Mouse (Mus musculus) stomach, postnatal 0 days (tissue): Measurements from ENCODE around the gene Tns4. TPM values are rescaled to one million over a fixed set of nuclear protein-coding genes. Genes with fewer than 3 reads are reported as not detected.

ENCODE experiments used
- ATAC-seq: fragments of 200-750 bp; cut with Nextera tagmentation; 2 replicates; pipeline ENCODE4 v1.8.0; 2017; ENCODE audit not compliant: low FRiP score, low TSS enrichment
- DNase-seq: peaks from one replicate; pipeline ENCODE4 v3.0.0-alpha.2; 2016; ENCODE audit warnings: low spot score
- H3K27ac ChIP-seq: fragments of 300-500 bp; sonication (generic); replicated peaks from 2 replicates; pipeline ENCODE4 v1.5.1; 2014; ENCODE audit warnings: mild to moderate bottlenecking, control low read depth
- H3K27me3 ChIP-seq: fragments of 300-500 bp; sonication (generic); 2 replicates; pipeline ENCODE4 v1.6.1; 2014; ENCODE audit warnings: low read length; ENCODE audit not compliant: control insufficient read depth, insufficient read depth
- H3K36me3 ChIP-seq: fragments of 300-500 bp; sonication (generic); 2 replicates; pipeline ENCODE4 v1.6.1; 2014; ENCODE audit warnings: low read length, mixed read lengths; ENCODE audit not compliant: control insufficient read depth, insufficient read depth
- H3K4me1 ChIP-seq: fragments of 300-500 bp; sonication (generic); replicated peaks from 2 replicates; pipeline ENCODE4 v1.6.1; 2014; ENCODE audit warnings: antibody characterized with exemption; ENCODE audit not compliant: control insufficient read depth, insufficient read depth
- H3K4me2 ChIP-seq: fragments of 300-500 bp; sonication (generic); replicated peaks from 2 replicates; pipeline ENCODE4 v1.6.1; 2014; ENCODE audit warnings: low read depth, mild to moderate bottlenecking, control low read depth, moderate library complexity
- H3K4me3 ChIP-seq: fragments of 300-500 bp; sonication (generic); 2 replicates; pipeline ENCODE4 v1.5.1; 2014; ENCODE audit warnings: low read depth, low read length, control low read depth
- H3K9ac ChIP-seq: fragments of 300-500 bp; sonication (generic); 2 replicates; pipeline ENCODE4 v1.6.1; 2014; ENCODE audit warnings: mild to moderate bottlenecking, low read length, control low read depth, mixed read lengths
- H3K9me3 ChIP-seq: fragments of 300-500 bp; sonication (generic); 2 replicates; pipeline ENCODE4 v1.6.1; 2016; ENCODE audit warnings: low read length; ENCODE audit not compliant: control insufficient read depth
- CTCF ChIP-seq: IDR thresholded peaks from 2 replicates; pipeline ENCODE4 v1.5.1; 2016; ENCODE audit warnings: antibody characterized with exemption, low read depth, mild to moderate bottlenecking, moderate library complexity
- EP300 ChIP-seq: optimal IDR thresholded peaks from 2 replicates; pipeline ENCODE3; 2016; ENCODE audit warnings: antibody characterized with exemption
- WGBS: fragments of 180-500 bp; shearing (Covaris S2); extraction: QIAGEN DNeasy Blood & Tissue Kit; methylation state at CpG from one replicate; pipeline ENCODE4 v1.1.7; 2014; 5-methylcytosine and 5-hydroxymethylcytosine counted together
- polyA plus RNA-seq: library from polyadenylated mRNA; unstranded; fragments of >200 nt; fragmentation: Nextera tagmentation; extraction: Ambion mirVana; gene quantifications from 2 replicates; pipeline ENCODE4 v1.2.1, GENCODE M21; 2015

The Tns4 gene
- polyA plus RNA-seq, 1 experiment from 2014 or later: 0.82 TPM

- Histone ChIP-seq H3K9me3 (no peaks in the 10 kb centered on the region), H3K4me1 (no peaks in the 10 kb centered on the region), H3K9ac (no peak overlapping the region), H3K27me3 (no peaks in the 10 kb centered on the region), H3K4me2 (no peak overlapping the region), H3K27ac (no peak overlapping the region), H3K36me3 (no peaks in the 10 kb centered on the region), H3K4me3 (no peak overlapping the region)
- ATAC-seq (no peak), DNase-seq (no peak)
- 81% methylated on average over 12 of the region's 12 CpGs for WGBS
- TF ChIP-seq CTCF (peak; percentile 23; the same call in 1 of the 2 replicates), EP300 (no peak)
These were observed 62.1 kb downstream of the Tns4 start for GRCm38 (mm10) chr11:99026899-99027440.

GRCm38 (mm10) chr11:99025878-99026277 is 63.2 kb downstream of the Tns4 start:
- Histone ChIP-seq H3K4me1 (no peaks in the 10 kb centered on the region), H3K9me3 (no peaks in the 10 kb centered on the region), H3K27me3 (no peaks in the 10 kb centered on the region), H3K4me3 (no peak overlapping the region), H3K36me3 (no peaks in the 10 kb centered on the region), H3K9ac (no peak overlapping the region), H3K27ac (no peak overlapping the region), H3K4me2 (no peak overlapping the region)
- no peak for ATAC-seq
- no peak for DNase-seq
- WGBS: 91% methylated on average over 6 of the region's 6 CpGs
- TF ChIP-seq CTCF: no peak
- TF ChIP-seq EP300: no peak

GRCm38 (mm10) chr11:99024468-99025134 is 64.5 kb downstream of the Tns4 start:
- Histone ChIP-seq H3K36me3 (no peaks in the 10 kb centered on the region), H3K4me2 (peak overlapping the region; percentile 62), H3K27me3 (no peaks in the 10 kb centered on the region), H3K27ac (peak overlapping the region; percentile 73; the same call in 1 of the 2 replicates), H3K9ac (0 out of 2 replicates have a peak overlapping the region, but pooled peaks have one; percentile 38), H3K4me1 (no peaks in the 10 kb centered on the region), H3K9me3 (no peaks in the 10 kb centered on the region), H3K4me3 (peak overlapping the region; percentile 75)
- DNase-seq: no peak
- no peak for TF ChIP-seq EP300
- no peak for TF ChIP-seq CTCF
- ATAC-seq: no peak
- WGBS: 30% methylated on average over 18 of the region's 18 CpGs

GRCm38 (mm10) chr11:99023500-99024467 is 65.3 kb downstream of the Tns4 start, which contains the start of gene Top2a:
Gene Top2a, minus strand, starts transcription at chr11:99024189.
- Histone ChIP-seq H3K27ac (peak within 1 kb of the TSS; percentile 73), H3K9ac (peak within 1 kb of the TSS; percentile 79), H3K4me3 (peak within 1 kb of the TSS; percentile 75), H3K36me3 (no peaks in the 10 kb centered on the region), H3K27me3 (no peaks in the 10 kb centered on the region), H3K4me2 (peak within 1 kb of the TSS; percentile 73), H3K4me1 (no peaks in the 10 kb centered on the region), H3K9me3 (no peaks in the 10 kb centered on the region)
- DNase-seq (peak; percentile 92), ATAC-seq (peak; percentile 95)
- TF ChIP-seq CTCF (no peak), EP300 (peak; percentile 99)
- WGBS: under 1% methylated on average over 54 of the region's 54 CpGs

- Histone ChIP-seq H3K27ac (peak overlapping the region; percentile 65; the same call in 1 of the 2 replicates), H3K27me3 (no peaks in the 10 kb centered on the region), H3K9me3 (no peaks in the 10 kb centered on the region), H3K9ac (peak overlapping the region; percentile 79), H3K36me3 (no peaks in the 10 kb centered on the region), H3K4me3 (peak overlapping the region; percentile 75), H3K4me2 (peak overlapping the region; percentile 73), H3K4me1 (no peaks in the 10 kb centered on the region)
- 4% methylated on average over 4 of the region's 4 CpGs for WGBS
- DNase-seq (no peak), ATAC-seq (no peak)
- TF ChIP-seq EP300 (no peak), CTCF (no peak)
These were observed 66.0 kb downstream of the Tns4 start for GRCm38 (mm10) chr11:99023094-99023493.
